Comparison of ENCODE assay signal across 17 mouse cellular contexts in the genomic region with DNA sequence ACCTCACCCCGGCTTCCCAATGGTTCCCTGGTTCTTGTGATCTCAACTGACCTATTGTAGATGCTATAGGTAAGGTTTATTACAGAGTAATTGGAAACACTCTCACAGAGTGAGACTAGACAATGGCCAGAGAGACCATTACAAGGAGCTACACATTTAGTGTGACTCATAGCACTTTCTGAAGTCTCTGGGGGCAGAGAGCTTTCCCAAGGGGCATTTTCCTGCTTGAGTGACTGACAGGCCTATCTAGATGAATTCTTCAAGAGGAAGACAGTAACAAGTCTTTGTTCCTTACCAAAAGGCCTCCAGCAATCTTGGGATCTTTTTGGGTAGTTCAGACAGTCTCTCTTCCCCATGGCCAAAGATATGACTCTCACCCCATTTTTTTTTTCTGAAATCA.
"Had no signal": no experiment of that assay in that cellular context is flagged by ENCODE, and none has a peak within 500 bp of the region (broad histone marks: within the 10 kb centered on the region; RNA-seq: fewer than 3 reads in every experiment).

No protein-coding gene starts in this region.

- H3K27me3 ChIP-seq: kidney, embryonic 15.5 days; liver, embryonic 13.5 days; midbrain, embryonic 15.5 days; neural tube, embryonic 12.5 days; stomach, embryonic 15.5 days had no signal

- H3K4me3 ChIP-seq: kidney, embryonic 15.5 days; left cerebral cortex, adult 2 months; liver, embryonic 13.5 days; midbrain, embryonic 15.5 days; neural tube, embryonic 12.5 days; stomach, embryonic 15.5 days had no signal

- H3K27ac ChIP-seq: kidney, embryonic 15.5 days; left cerebral cortex, adult 2 months; liver, embryonic 13.5 days; midbrain, embryonic 15.5 days; neural tube, embryonic 12.5 days; stomach, embryonic 15.5 days had no signal

- DNase-seq: kidney, adult 11 months; kidney, adult 8-10 months; kidney, postnatal 10 days; kidney, postnatal 36 days; layer of hippocampus, postnatal 36 days; liver, embryonic 13.5 days; lung, adult 2 months; lung, postnatal 14 days; lung, postnatal 4 days; retina, postnatal 1 day; right cerebral cortex, postnatal 25 days; thymus, postnatal 36 days had no signal

- H3K36me3 ChIP-seq: kidney, embryonic 15.5 days; liver, embryonic 13.5 days; midbrain, embryonic 15.5 days; neural tube, embryonic 12.5 days; stomach, embryonic 15.5 days had no signal

- H3K4me1 ChIP-seq: kidney, embryonic 15.5 days; stomach, embryonic 15.5 days had no signal
